20 mouse cellular contexts compared by ENCODE assay signal in the genomic region with DNA sequence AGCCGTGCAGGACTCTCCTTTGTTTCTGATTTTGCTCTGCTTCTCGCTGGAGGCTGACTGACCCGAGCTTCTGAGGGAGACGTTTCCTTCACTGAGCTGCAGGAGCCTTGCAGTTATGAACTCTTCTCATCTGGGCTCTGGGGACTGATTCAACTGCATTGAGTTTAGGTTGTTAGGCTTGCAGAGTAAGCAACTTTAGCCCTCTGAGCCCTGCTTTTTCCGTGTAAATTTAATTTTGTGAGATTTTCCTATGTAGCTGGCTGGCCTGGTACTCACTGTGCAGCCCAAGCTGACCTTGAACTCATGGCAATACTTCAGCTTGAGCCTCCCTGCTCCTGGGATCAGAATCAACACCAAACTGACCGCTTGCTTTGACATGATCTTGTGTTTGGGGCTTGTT.
"Had no signal": no experiment of that assay in that cellular context is flagged by ENCODE, and none has a peak within 500 bp of the region (broad histone marks: within the 10 kb centered on the region; RNA-seq: fewer than 3 reads in every experiment).

No protein-coding gene starts in this region.

- H3K9ac ChIP-seq: limb, embryonic 15.5 days; liver, embryonic 14.5 days; liver, postnatal 0 days; lung, embryonic 14.5 days had no signal

- H3K27ac ChIP-seq: kidney, postnatal 0 days; layer of hippocampus, adult 2 months; limb, embryonic 15.5 days; liver, embryonic 14.5 days; macrophage; stomach, postnatal 0 days had no signal

- DNase-seq: kidney, adult 2 months; kidney, postnatal 25 days; layer of hippocampus, adult 9-11 months; liver, postnatal 0 days; lung, embryonic 14.5 days; midbrain, embryonic 14.5 days; right cerebral cortex, adult 18-20 months; right cerebral cortex, postnatal 14 days; right cerebral cortex, postnatal 4 days; thymus, adult 2 months; thymus, postnatal 14 days; thymus, postnatal 4 days had no signal

- ATAC-seq: liver, postnatal 0 days; lung, postnatal 0 days had no signal

- H3K9me3 ChIP-seq: limb, embryonic 15.5 days had no signal

- H3K36me3 ChIP-seq: limb, embryonic 15.5 days had no signal

- H3K4me3 ChIP-seq: layer of hippocampus, adult 2 months; limb, embryonic 15.5 days had no signal

- H3K4me2 ChIP-seq: limb, embryonic 15.5 days; liver, embryonic 11.5 days; lung, embryonic 14.5 days had no signal
